Mouse (Mus musculus): ENCODE data around the gene Gm20388.

DNA sequence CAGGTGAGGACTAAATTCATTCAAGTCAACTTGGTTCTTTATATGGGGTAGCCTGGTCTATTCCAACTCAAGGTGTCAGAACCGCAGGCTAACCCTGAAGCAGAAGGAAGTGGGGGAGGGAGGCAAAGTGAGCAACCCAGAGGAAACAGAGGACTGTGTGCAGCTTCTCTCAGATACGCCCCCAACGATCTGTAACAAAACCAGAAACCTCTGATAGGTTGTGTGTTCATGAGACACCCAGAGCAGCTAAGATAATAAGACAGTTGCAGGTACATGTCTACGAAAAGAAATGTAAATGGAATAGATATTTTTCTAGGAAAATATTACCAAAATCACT is 4408.6 kb downstream of the Gm20388 start:
- TF ChIP-seq EP300 (IDR thresholded peaks at IDR 0.05; ENCODE audit: low read depth) = no peak
- no peak for TF ChIP-seq CTCF (IDR thresholded peaks at IDR 0.05; ENCODE audit: low read depth)
